Mouse (Mus musculus) B cell, adult 62 days (primary cell): Measurements from ENCODE around the gene Slc5a9. TPM values are rescaled to one million over a fixed set of nuclear protein-coding genes. Genes with fewer than 3 reads are reported as not detected.

Experiments
- total RNA-seq: library from RNA; stranded (reverse); gene quantifications from 4 replicates; pipeline ENCODE4 v1.2.4, GENCODE M21; 2023

Slc5a9 gene
- not detected in 4 replicates for total RNA-seq

DNA sequence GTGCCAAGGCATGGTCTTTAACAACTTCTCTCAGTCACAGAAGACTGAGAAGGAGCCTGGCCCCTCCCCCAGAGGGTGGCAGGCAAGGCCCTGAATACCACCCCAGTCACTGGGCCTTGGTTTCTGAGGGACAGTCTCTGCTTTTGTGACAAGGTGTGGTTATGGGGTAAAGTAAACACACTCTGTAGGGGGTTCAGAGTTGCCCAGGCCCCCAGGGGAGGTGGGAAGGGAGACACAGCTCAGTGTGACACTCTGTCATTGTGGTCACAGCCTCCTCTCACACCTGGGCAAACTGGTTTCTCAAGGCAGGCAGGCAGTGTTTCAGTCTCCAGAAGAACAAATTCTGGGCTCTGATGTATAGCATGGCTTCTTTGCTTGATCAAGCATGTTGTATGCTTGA is at the start of gene Slc5a9:
TSS of gene Slc5a9 (minus strand) at position 144 of the 400 bp plus-strand sequence.

DNA sequence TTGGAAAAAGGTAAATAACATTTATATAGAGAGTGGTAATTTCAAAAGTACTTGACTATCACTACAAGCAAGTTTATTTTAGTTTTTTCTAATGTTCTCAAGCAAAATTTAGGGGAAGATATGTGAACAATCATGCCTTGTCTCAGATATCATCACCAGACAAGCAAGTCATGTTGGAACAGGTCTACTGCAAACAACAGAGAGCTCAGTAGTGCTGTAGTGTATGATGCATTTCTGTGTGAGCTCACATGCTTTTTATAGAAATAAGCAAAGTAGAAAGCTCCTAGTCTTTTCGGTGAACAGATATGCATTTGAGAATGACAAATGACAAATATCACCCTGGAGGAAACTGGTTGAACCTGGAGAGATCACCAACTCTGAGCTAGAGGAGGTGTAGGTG is 16.4 kb upstream of the Slc5a9 start, which contains the start of gene Skint8:
TSS of gene Skint8 (plus strand) at position 301 of the 400 bp plus-strand sequence.

Other genes with a start within 250 kb of the Slc5a9 start
- 18.9 to 30.5 TPM (median 22.6 TPM) in 4 replicates for gene Spata6, start 182.9 kb downstream of the Slc5a9 start, total RNA-seq
- gene Skint8, start 16.5 kb upstream of the Slc5a9 start, total RNA-seq, result not detected in 4 replicates
- gene Skint7, start 70.0 kb upstream of the Slc5a9 start, total RNA-seq, result not detected in 4 replicates
- not detected in 4 replicates for gene Skint1, start 103.4 kb upstream of the Slc5a9 start, total RNA-seq
- gene Skint4, start 169.1 kb upstream of the Slc5a9 start, total RNA-seq, result not detected in 4 replicates